Mouse (Mus musculus): ENCODE results near the gene Itgb6.

DNA sequence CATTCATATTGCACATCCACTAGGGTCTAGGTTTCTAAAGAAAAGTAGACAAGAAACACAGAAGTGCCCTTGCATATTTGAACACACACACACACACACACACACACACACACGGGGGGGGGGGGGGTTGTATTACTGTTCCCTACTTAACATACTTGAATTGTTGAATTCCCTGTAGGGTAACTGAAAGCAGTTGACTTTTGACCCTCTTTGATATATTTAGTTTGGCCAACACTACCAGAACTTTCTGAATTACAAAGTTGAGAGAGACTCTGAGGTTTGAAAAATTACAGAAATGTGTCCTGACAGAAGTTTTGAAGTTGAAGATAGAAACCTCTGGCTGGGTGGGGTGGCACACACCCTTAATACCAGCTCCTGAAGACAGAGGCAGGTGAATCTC is 32.2 kb downstream of the Itgb6 start:
- TF ChIP-seq CTCF (IDR thresholded peaks at IDR 0.05; ENCODE audit: extremely low read depth, insufficient read length, insufficient replicate concordance, low read depth, low read length) (no peak), POLR2A (IDR thresholded peaks at IDR 0.05; ENCODE audit: low read depth, low read length) (no peak)

Data from small intestine, adult 2 months (tissue).